Mouse (Mus musculus): ENCODE results near the gene Uox. TPM values are rescaled to one million over a fixed set of nuclear protein-coding genes. Genes with fewer than 3 reads are reported as not detected.

Uox gene
- not detected in 2 replicates for polyA plus RNA-seq (2012; ENCODE audit: insufficient read depth, insufficient read length, missing spikeins)

- TF ChIP-seq CTCF (IDR thresholded peaks at IDR 0.05; ENCODE audit: low read depth, low read length) (no peak), POLR2A (IDR thresholded peaks at IDR 0.05; ENCODE audit: borderline replicate concordance, low read depth, low read length) (no peak)
- Histone ChIP-seq H3K27ac (ENCODE audit: insufficient read depth, low read depth, low read length) (no peak within 1 kb of the TSS), H3K4me3 (ENCODE audit: insufficient read depth, low read length) (no peak within 1 kb of the TSS), H3K4me1 (ENCODE audit: control insufficient read depth, insufficient read depth, low read length) (peaks cover 12% of the 10 kb centered on the region)
Measured at GRCm38 (mm10) chr3:146570148-146570782, at the start of gene Uox. Gene Uox, plus strand, starts transcription at chr3:146570426.

GRCm38 (mm10) chr3:146520798-146521651 lies 49.2 kb upstream of the Uox start, which contains the start of gene Rpf1:
Gene Rpf1, minus strand, starts transcription at chr3:146521429.
- H3K4me1 ChIP-seq (ENCODE audit: control insufficient read depth, insufficient read depth, low read length), result peaks cover 4% of the 10 kb centered on the region; the same call in 1 of the 2 replicates
- peak within 1 kb of the TSS; percentile 100 for H3K4me3 ChIP-seq (ENCODE audit: insufficient read depth, low read length)
- 0 out of 2 replicates have a peak, but pooled peaks have one; percentile 3 for TF ChIP-seq CTCF (IDR thresholded peaks at IDR 0.05; ENCODE audit: low read depth, low read length)
- peak; percentile 10; the same call in 1 of the 2 replicates for TF ChIP-seq POLR2A (IDR thresholded peaks at IDR 0.05; ENCODE audit: borderline replicate concordance, low read depth, low read length)
- H3K27ac ChIP-seq (ENCODE audit: insufficient read depth, low read depth, low read length), result peak within 1 kb of the TSS; percentile 98

GRCm38 (mm10) chr3:146521652-146522020 lies 48.6 kb upstream of the Uox start:
- TF ChIP-seq CTCF (IDR thresholded peaks at IDR 0.05; ENCODE audit: low read depth, low read length), result no peak
- no peak for TF ChIP-seq POLR2A (IDR thresholded peaks at IDR 0.05; ENCODE audit: borderline replicate concordance, low read depth, low read length)

GRCm38 (mm10) chr3:146528335-146528734 lies 41.9 kb upstream of the Uox start:
- Histone ChIP-seq H3K4me3 (ENCODE audit: insufficient read depth, low read length) (no peak overlapping the region), H3K27ac (ENCODE audit: insufficient read depth, low read depth, low read length) (no peak overlapping the region), H3K4me1 (ENCODE audit: control insufficient read depth, insufficient read depth, low read length) (no peaks in the 10 kb centered on the region)
- TF ChIP-seq CTCF (IDR thresholded peaks at IDR 0.05; ENCODE audit: low read depth, low read length) (no peak), POLR2A (IDR thresholded peaks at IDR 0.05; ENCODE audit: borderline replicate concordance, low read depth, low read length) (no peak)

More at GRCm38 (mm10) chr3:146521652-146522020, 48.6 kb upstream of the Uox start:
- Histone ChIP-seq H3K4me1 (ENCODE audit: control insufficient read depth, insufficient read depth, low read length) (peaks cover 4% of the 10 kb centered on the region; the same call in 1 of the 2 replicates), H3K27ac (ENCODE audit: insufficient read depth, low read depth, low read length) (peak overlapping the region; percentile 98), H3K4me3 (ENCODE audit: insufficient read depth, low read length) (peak overlapping the region; percentile 100)

GRCm38 (mm10) chr3:146534986-146535385 lies 35.2 kb upstream of the Uox start:
- H3K4me3 ChIP-seq (ENCODE audit: insufficient read depth, low read length), result no peak overlapping the region
- TF ChIP-seq CTCF (IDR thresholded peaks at IDR 0.05; ENCODE audit: low read depth, low read length) (no peak), POLR2A (IDR thresholded peaks at IDR 0.05; ENCODE audit: borderline replicate concordance, low read depth, low read length) (no peak)
- H3K27ac ChIP-seq (ENCODE audit: insufficient read depth, low read depth, low read length), result no peak overlapping the region
- H3K4me1 ChIP-seq (ENCODE audit: control insufficient read depth, insufficient read depth, low read length), result no peaks in the 10 kb centered on the region

GRCm38 (mm10) chr3:146540521-146541273 lies 29.5 kb upstream of the Uox start:
- Histone ChIP-seq H3K4me1 (ENCODE audit: control insufficient read depth, insufficient read depth, low read length) (no peaks in the 10 kb centered on the region), H3K4me3 (ENCODE audit: insufficient read depth, low read length) (no peak overlapping the region), H3K27ac (ENCODE audit: insufficient read depth, low read depth, low read length) (no peak overlapping the region)
- TF ChIP-seq CTCF (IDR thresholded peaks at IDR 0.05; ENCODE audit: low read depth, low read length), result no peak
- no peak for TF ChIP-seq POLR2A (IDR thresholded peaks at IDR 0.05; ENCODE audit: borderline replicate concordance, low read depth, low read length)

- H3K4me3 ChIP-seq (ENCODE audit: insufficient read depth, low read length), result no peak overlapping the region
- TF ChIP-seq POLR2A (IDR thresholded peaks at IDR 0.05; ENCODE audit: borderline replicate concordance, low read depth, low read length) (no peak), CTCF (IDR thresholded peaks at IDR 0.05; ENCODE audit: low read depth, low read length) (no peak)
- no peak overlapping the region for H3K27ac ChIP-seq (ENCODE audit: insufficient read depth, low read depth, low read length)
- no peaks in the 10 kb centered on the region for H3K4me1 ChIP-seq (ENCODE audit: control insufficient read depth, insufficient read depth, low read length)
Measured at GRCm38 (mm10) chr3:146543632-146544031, 26.6 kb upstream of the Uox start.

GRCm38 (mm10) chr3:146554816-146555215 lies 15.4 kb upstream of the Uox start:
- Histone ChIP-seq H3K4me1 (ENCODE audit: control insufficient read depth, insufficient read depth, low read length) (no peaks in the 10 kb centered on the region), H3K27ac (ENCODE audit: insufficient read depth, low read depth, low read length) (no peak overlapping the region), H3K4me3 (ENCODE audit: insufficient read depth, low read length) (no peak overlapping the region)
- TF ChIP-seq POLR2A (IDR thresholded peaks at IDR 0.05; ENCODE audit: borderline replicate concordance, low read depth, low read length) (no peak), CTCF (IDR thresholded peaks at IDR 0.05; ENCODE audit: low read depth, low read length) (no peak)

- H3K4me3 ChIP-seq (ENCODE audit: insufficient read depth, low read length), result no peak overlapping the region
- TF ChIP-seq CTCF (IDR thresholded peaks at IDR 0.05; ENCODE audit: low read depth, low read length) (no peak), POLR2A (IDR thresholded peaks at IDR 0.05; ENCODE audit: borderline replicate concordance, low read depth, low read length) (no peak)
- no peaks in the 10 kb centered on the region for H3K4me1 ChIP-seq (ENCODE audit: control insufficient read depth, insufficient read depth, low read length)
- no peak overlapping the region for H3K27ac ChIP-seq (ENCODE audit: insufficient read depth, low read depth, low read length)
Measured at GRCm38 (mm10) chr3:146556567-146556966, 13.7 kb upstream of the Uox start.
